Mouse (Mus musculus) midbrain, embryonic 15.5 days (tissue): Measurements from ENCODE around the gene B3galt6. TPM values are rescaled to one million over a fixed set of nuclear protein-coding genes. Genes with fewer than 3 reads are reported as not detected.

Experiments used
- ATAC-seq: fragments of 200-750 bp; cut with Nextera tagmentation; replicated peaks from 2 replicates; pipeline ENCODE4 v1.8.0; 2017; ENCODE audit warnings: moderate TSS enrichment
- H3K27ac ChIP-seq: fragments of 300-500 bp; sonication (generic); 2 replicates; pipeline ENCODE4 v1.5.1; 2015; ENCODE audit warnings: mild to moderate bottlenecking, inconsistent platforms
- H3K27me3 ChIP-seq: fragments of 300-500 bp; sonication (generic); replicated peaks from 2 replicates; pipeline ENCODE4 v1.6.1; 2015; ENCODE audit warnings: inconsistent platforms
- H3K36me3 ChIP-seq: fragments of 300-500 bp; sonication (generic); replicated peaks from 2 replicates; pipeline ENCODE4 v1.6.1; 2015; ENCODE audit warnings: inconsistent platforms
- H3K4me1 ChIP-seq: fragments of 300-500 bp; sonication (generic); 2 replicates; pipeline ENCODE4 v1.6.1; 2015; ENCODE audit warnings: inconsistent platforms
- H3K4me2 ChIP-seq: fragments of 300-500 bp; sonication (generic); 2 replicates; pipeline ENCODE4 v1.6.1; 2015; ENCODE audit warnings: inconsistent platforms, mild to moderate bottlenecking, moderate library complexity
- H3K4me3 ChIP-seq: fragments of 300-500 bp; sonication (generic); 2 replicates; pipeline ENCODE4 v1.5.1; 2015; ENCODE audit warnings: mild to moderate bottlenecking, inconsistent platforms
- H3K9ac ChIP-seq: fragments of 300-500 bp; sonication (generic); 2 replicates; pipeline ENCODE4 v1.6.1; 2015; ENCODE audit warnings: mild to moderate bottlenecking, inconsistent platforms
- H3K9me3 ChIP-seq: fragments of 300-500 bp; sonication (generic); 2 replicates; pipeline ENCODE4 v1.6.1; 2016; ENCODE audit warnings: inconsistent platforms
- WGBS: fragments of 180-500 bp; shearing (Covaris S2); methylation state at CpG from one replicate; pipeline ENCODE4 v1.1.7; 2015; ENCODE audit warnings: mixed read lengths; 5-methylcytosine and 5-hydroxymethylcytosine counted together
- polyA plus RNA-seq: library from polyadenylated mRNA; unstranded; fragments of >200 nt; fragmentation: Nextera tagmentation; extraction: Ambion mirVana; gene quantifications from 2 replicates; pipeline ENCODE4 v1.2.1, GENCODE M21; 2015

The B3galt6 gene
- polyA plus RNA-seq, 1 experiment from 2014 or later: 38.9 TPM

GRCm38 (mm10) chr4:155981436-155982082 lies 10.9 kb downstream of the B3galt6 start:
- no peak overlapping the region for H3K27ac ChIP-seq
- H3K4me2 ChIP-seq: no peak overlapping the region
- H3K9me3 ChIP-seq: no peaks in the 10 kb centered on the region
- no peaks in the 10 kb centered on the region for H3K36me3 ChIP-seq
- H3K9ac ChIP-seq: no peak overlapping the region
- no peak overlapping the region for H3K4me3 ChIP-seq
- H3K4me1 ChIP-seq: 0 out of 2 replicates have a peak, but pooled peaks cover 4% of the 10 kb centered on the region
- no peak for ATAC-seq
- H3K27me3 ChIP-seq: no peaks in the 10 kb centered on the region
- whole genome bisulfite sequencing: 84% methylated on average over 12 of the region's 12 CpGs

GRCm38 (mm10) chr4:155973239-155973638 lies 19.2 kb downstream of the B3galt6 start:
- Histone ChIP-seq H3K4me2 (no peak overlapping the region), H3K27ac (no peak overlapping the region), H3K9ac (no peak overlapping the region), H3K9me3 (no peaks in the 10 kb centered on the region), H3K36me3 (no peaks in the 10 kb centered on the region), H3K4me3 (no peak overlapping the region), H3K4me1 (no peaks in the 10 kb centered on the region), H3K27me3 (no peaks in the 10 kb centered on the region)
- no peak for ATAC-seq
- 87% methylated on average over 2 of the region's 2 CpGs for WGBS

DNA sequence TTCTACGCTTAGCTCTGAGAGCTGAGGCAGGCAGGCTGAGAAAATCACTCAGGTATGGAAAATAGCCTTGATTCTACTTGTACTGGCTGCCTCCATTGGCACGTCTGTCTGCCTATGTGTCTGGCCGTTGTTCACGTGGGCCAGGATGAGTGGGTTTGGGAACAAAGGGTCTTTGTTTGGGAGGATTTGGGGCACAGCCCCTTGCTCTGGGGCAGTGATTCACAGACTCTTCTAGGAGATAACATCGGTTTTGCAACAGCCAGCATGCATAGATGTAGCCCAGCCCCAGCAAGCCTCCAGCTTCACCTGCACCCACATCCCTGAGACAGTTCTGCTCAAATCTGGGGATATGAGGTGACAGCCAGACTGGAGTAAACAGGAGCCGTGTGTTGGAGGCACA lies 19.8 kb downstream of the B3galt6 start:
- H3K4me3 ChIP-seq: no peak overlapping the region
- H3K9ac ChIP-seq: no peak overlapping the region
- H3K4me2 ChIP-seq: no peak overlapping the region
- no peak for ATAC-seq
- H3K36me3 ChIP-seq: no peaks in the 10 kb centered on the region
- no peaks in the 10 kb centered on the region for H3K4me1 ChIP-seq
- H3K27ac ChIP-seq: no peak overlapping the region
- 36% methylated on average over 6 of the region's 6 CpGs for WGBS
- H3K9me3 ChIP-seq: no peaks in the 10 kb centered on the region
- H3K27me3 ChIP-seq: no peaks in the 10 kb centered on the region

- H3K4me3 ChIP-seq: no peak overlapping the region
- H3K4me1 ChIP-seq: no peaks in the 10 kb centered on the region
- H3K36me3 ChIP-seq: peaks cover 9% of the 10 kb centered on the region; the same call in 1 of the 2 replicates
- 81% methylated on average over 5 of the region's 5 CpGs for WGBS
- H3K9me3 ChIP-seq: no peaks in the 10 kb centered on the region
- ATAC-seq: no peak
- no peak overlapping the region for H3K9ac ChIP-seq
- H3K4me2 ChIP-seq: no peak overlapping the region
- H3K27ac ChIP-seq: no peak overlapping the region
- no peaks in the 10 kb centered on the region for H3K27me3 ChIP-seq
Measured at GRCm38 (mm10) chr4:155970286-155970685, 22.2 kb downstream of the B3galt6 start.

DNA sequence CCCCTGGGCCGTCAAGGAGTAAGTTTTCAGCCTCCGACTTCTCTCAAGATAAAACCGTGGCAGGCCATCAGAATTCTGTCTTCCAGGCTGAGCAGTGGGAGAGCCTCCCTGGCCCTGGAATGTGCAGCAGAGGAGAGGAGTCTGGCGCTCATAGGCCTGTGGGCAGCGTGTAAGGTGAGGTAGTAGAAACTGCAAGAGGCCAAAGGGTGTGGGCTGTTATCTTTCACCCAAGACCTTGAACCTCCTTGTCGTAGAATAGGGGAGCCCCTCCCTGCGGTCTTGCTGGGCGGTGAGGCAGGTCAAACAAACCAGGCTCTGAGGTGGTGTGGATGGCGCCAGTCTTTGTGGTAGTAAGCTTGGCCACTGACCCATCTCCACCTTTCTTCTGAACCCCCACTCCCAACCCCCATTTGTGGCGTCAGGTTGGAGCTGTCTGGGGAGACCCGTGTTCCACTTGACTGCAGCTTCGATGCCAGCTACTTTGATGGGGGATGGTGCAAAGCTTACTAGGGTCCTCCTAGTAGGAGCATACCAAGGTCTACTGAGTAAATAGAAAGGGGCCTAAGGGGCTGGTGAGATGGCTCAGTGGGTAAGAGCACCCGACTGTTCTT lies 23.3 kb downstream of the B3galt6 start:
- peaks cover 14% of the 10 kb centered on the region for H3K36me3 ChIP-seq
- H3K4me3 ChIP-seq: no peak overlapping the region
- WGBS: 85% methylated on average over 13 of the region's 13 CpGs
- no peak for ATAC-seq
- H3K9me3 ChIP-seq: no peaks in the 10 kb centered on the region
- H3K4me1 ChIP-seq: no peaks in the 10 kb centered on the region
- no peak overlapping the region for H3K27ac ChIP-seq
- H3K4me2 ChIP-seq: no peak overlapping the region
- no peaks in the 10 kb centered on the region for H3K27me3 ChIP-seq
- H3K9ac ChIP-seq: no peak overlapping the region

DNA sequence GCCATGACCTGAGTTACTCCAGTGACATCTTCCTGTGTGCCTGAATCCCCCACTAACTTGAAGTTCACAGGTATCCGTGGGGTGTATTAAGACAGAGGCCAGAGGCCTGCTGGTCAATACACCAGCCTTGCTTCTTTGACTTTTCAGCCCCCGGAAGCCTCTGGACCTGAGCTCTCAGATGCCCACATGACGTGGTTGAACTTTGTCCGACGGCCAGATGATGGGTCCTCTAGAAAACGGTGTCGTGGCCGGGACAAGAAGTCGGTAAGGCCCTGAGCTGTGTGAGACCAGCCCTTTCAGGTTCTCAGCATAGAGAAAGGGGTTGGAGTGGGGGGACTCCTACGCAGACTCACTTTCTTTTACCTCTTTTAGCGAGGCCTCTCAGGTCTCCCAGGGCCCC lies 28.1 kb downstream of the B3galt6 start:
- H3K4me2 ChIP-seq: no peak overlapping the region
- H3K9me3 ChIP-seq: no peaks in the 10 kb centered on the region
- peaks cover 14% of the 10 kb centered on the region for H3K36me3 ChIP-seq
- no peak overlapping the region for H3K27ac ChIP-seq
- WGBS: 90% methylated on average over 11 of the region's 11 CpGs
- peaks cover 19% of the 10 kb centered on the region for H3K4me1 ChIP-seq
- no peak for ATAC-seq
- no peak overlapping the region for H3K4me3 ChIP-seq
- H3K27me3 ChIP-seq: no peaks in the 10 kb centered on the region
- no peak overlapping the region for H3K9ac ChIP-seq

GRCm38 (mm10) chr4:155963106-155963505 lies 29.3 kb downstream of the B3galt6 start:
- WGBS: 54% methylated on average over 7 of the region's 7 CpGs
- Histone ChIP-seq H3K4me2 (peak overlapping the region; percentile 63), H3K4me1 (peaks cover 19% of the 10 kb centered on the region), H3K4me3 (no peak overlapping the region; the same call in 1 of the 2 replicates), H3K27ac (no peak overlapping the region), H3K9me3 (no peaks in the 10 kb centered on the region), H3K9ac (0 out of 2 replicates have a peak overlapping the region, but pooled peaks have one; percentile 44), H3K36me3 (peaks cover 19% of the 10 kb centered on the region), H3K27me3 (no peaks in the 10 kb centered on the region)
- no peak for ATAC-seq

DNA sequence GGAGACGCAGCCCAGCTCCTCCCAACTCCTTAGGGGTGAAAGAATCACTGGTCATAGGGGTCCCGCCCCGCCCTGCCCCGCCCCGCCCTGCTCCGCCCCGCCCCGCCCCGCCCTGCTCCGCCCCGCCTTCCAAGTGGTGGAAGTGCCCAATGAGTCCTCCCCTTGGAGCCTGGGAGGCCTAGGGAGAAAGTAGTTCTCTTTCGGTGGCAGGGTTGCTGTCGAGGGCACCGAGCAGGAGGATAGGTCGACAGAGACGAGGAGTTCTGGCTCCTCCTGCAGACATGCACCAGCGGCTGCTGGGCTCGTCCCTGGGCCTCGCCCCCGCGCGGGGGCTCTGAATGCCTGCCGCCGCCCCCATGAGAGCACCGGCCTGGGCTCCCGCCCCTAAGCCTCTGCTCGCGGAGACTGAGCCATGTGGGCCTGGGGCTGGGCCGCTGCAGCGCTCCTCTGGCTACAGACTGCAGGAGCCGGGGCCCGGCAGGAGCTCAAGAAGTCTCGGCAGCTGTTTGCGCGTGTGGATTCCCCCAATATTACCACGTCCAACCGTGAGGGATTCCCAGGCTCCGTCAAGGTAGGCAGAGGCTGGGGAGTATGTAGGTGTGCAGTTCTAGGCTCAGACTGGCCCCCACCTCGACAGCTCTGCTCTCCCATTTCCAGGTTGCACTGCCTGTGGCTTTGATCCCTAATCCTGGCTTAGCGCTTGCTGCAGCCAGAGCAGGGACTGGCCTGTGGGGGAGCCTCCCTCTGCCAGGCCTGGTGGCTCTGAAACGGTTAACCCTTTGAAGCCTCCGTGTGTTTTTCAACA lies 30.1 kb downstream of the B3galt6 start, which contains the start of gene C1qtnf12:
TSS of gene C1qtnf12 (plus strand) at position 152 of the 805 bp plus-strand sequence.
- peak; percentile 58 for ATAC-seq
- Histone ChIP-seq H3K36me3 (peaks cover 23% of the 10 kb centered on the region), H3K4me1 (peaks cover 19% of the 10 kb centered on the region), H3K27me3 (no peaks in the 10 kb centered on the region), H3K4me3 (peak within 1 kb of the TSS; percentile 34), H3K9ac (peak within 1 kb of the TSS; percentile 44), H3K27ac (peak within 1 kb of the TSS; percentile 55; the same call in 1 of the 2 replicates), H3K4me2 (peak within 1 kb of the TSS; percentile 63), H3K9me3 (no peaks in the 10 kb centered on the region)
- WGBS: 1% methylated on average over 42 of the region's 42 CpGs

GRCm38 (mm10) chr4:155959275-155959674 lies 33.2 kb downstream of the B3galt6 start:
- Histone ChIP-seq H3K27me3 (no peaks in the 10 kb centered on the region), H3K9ac (no peak overlapping the region), H3K36me3 (peaks cover 25% of the 10 kb centered on the region; the same call in 1 of the 2 replicates), H3K4me1 (peaks cover 19% of the 10 kb centered on the region), H3K27ac (no peak overlapping the region), H3K4me2 (no peak overlapping the region), H3K4me3 (no peak overlapping the region), H3K9me3 (no peaks in the 10 kb centered on the region)
- WGBS: 5% methylated on average over 5 of the region's 5 CpGs
- peak; percentile 74 for ATAC-seq

DNA sequence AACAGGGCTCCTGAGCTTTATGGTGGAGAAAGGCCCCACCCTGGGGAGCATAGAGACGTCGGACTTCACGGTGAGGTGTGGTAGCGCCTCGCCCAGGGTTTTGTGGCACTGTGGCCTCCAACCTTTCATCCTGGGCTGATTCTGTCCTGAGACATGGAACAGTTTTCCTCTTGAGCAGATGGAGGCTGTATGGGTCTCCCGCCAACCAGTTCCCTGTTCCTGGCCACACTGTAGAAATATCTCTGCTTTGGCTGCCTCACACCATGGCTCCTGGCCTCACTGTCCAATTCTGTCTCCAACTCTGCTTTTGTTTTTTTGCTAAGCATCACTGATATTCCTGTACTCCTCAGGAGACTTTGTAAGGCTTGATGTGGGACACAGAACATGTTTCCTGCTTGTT lies 37.0 kb downstream of the B3galt6 start:
- Histone ChIP-seq H3K9me3 (no peaks in the 10 kb centered on the region), H3K36me3 (peaks cover 51% of the 10 kb centered on the region), H3K27ac (no peak overlapping the region), H3K4me2 (no peak overlapping the region), H3K4me3 (no peak overlapping the region), H3K4me1 (no peaks in the 10 kb centered on the region), H3K9ac (no peak overlapping the region), H3K27me3 (no peaks in the 10 kb centered on the region)
- ATAC-seq: no peak
- WGBS: 93% methylated on average over 6 of the region's 6 CpGs

DNA sequence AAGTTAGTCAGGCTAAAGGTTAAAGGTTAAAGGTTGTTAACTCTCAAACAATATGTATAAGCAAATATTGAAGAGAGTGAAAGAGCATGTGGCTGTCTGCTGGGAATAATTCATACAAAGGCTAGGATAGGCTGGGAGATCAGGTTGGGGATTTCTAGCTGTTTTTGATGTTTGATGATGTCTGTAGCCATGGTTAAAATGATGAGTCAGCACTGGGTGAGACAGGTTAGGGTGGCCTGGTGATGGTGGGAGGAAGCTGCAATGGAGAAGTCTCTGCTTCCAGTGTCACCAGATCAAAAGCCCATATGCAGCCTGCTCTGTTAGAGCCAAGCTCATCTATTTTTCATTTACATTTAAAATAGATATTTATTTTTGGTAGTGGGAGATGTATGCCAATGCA lies 45.4 kb downstream of the B3galt6 start:
- Histone ChIP-seq H3K36me3 (peaks cover 38% of the 10 kb centered on the region), H3K9ac (no peak overlapping the region), H3K9me3 (no peaks in the 10 kb centered on the region), H3K4me1 (peaks cover 28% of the 10 kb centered on the region), H3K4me2 (no peak overlapping the region), H3K27ac (no peak overlapping the region), H3K4me3 (no peak overlapping the region), H3K27me3 (no peaks in the 10 kb centered on the region)
- no peak for ATAC-seq

DNA sequence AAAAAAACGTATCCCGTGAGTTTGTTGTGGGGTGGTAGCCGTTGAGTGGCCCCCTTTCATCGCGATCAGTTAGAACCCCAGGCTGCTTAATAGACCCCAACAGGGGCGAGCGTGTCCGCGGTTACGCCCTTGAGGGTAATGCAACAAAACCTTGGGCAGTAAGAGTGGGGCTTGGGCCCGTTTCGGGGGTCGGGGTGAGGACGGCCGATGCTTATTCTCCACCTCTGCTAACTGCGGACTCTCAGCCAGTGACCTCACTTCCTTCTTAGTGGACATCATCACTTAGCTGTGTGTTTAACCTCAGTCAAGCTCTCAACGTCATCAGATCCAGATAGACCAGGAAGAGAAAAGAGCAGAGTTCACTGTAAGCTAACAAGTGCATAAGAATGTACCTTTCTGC lies 48.2 kb downstream of the B3galt6 start:
- H3K4me1 ChIP-seq: peaks cover 28% of the 10 kb centered on the region
- peaks cover 12% of the 10 kb centered on the region for H3K36me3 ChIP-seq
- no peaks in the 10 kb centered on the region; the same call in 1 of the 2 replicates for H3K27me3 ChIP-seq
- peak overlapping the region; percentile 95 for H3K4me2 ChIP-seq
- peak overlapping the region; percentile 81 for H3K4me3 ChIP-seq
- 1% methylated on average over 17 of the region's 17 CpGs for WGBS
- peak overlapping the region; percentile 83 for H3K9ac ChIP-seq
- no peaks in the 10 kb centered on the region for H3K9me3 ChIP-seq
- peak overlapping the region; percentile 77 for H3K27ac ChIP-seq
- peak; percentile 22 for ATAC-seq
